Mouse (Mus musculus) cerebellum, adult (tissue): ENCODE results near the gene Stk39.

Experiments used
- ATAC-seq: cut with Nextera tagmentation; 2 replicates; pipeline ENCODE4 v1.9.2; 2017; ENCODE audit warnings: mild to moderate bottlenecking, moderate library complexity, mixed read lengths; ENCODE audit not compliant: insufficient number of reproducible peaks, low FRiP score, low TSS enrichment

The Stk39 gene

DNA sequence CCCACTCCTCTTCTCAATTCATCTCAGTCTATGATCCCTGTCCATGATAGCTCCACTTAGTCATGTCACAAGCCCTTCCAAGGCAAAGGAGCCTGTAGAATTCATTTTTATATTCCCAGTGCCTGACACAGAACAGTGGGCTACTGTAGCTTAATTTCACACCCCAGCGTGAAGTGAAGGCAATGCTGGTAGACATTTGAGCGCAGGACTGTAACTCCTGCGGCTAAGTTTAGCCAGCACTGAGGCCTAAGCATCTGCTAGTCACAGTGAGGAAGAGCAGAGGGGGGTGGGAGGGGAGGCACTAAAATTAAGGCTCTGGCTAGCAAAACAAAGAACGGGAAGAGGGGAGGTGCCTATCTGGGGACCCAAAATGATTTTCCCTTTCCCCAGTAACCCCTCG, 110.4 kb downstream of the Stk39 start:
- ATAC-seq: peak; percentile 72

DNA sequence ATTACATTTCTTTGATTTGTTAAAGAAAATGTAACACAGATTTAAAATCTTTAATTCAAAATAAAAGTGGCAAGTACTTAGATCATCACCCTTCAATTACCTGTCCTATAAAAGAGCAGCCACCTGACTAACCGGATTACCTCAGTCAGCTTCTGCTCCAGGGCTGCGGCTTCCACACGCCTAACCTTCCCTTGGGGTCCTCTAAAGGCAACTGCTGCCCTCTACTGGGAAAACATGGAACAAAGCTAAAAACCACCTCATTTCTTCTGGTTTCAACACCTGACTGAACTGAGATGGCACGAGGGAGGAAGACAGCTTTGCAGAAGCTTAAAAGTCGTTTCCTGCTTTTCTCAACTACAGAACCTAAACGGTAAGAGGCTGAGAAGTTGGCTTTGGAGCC, 121.4 kb downstream of the Stk39 start:
- ATAC-seq: peak; percentile 60; the same call in 1 of the 2 replicates

DNA sequence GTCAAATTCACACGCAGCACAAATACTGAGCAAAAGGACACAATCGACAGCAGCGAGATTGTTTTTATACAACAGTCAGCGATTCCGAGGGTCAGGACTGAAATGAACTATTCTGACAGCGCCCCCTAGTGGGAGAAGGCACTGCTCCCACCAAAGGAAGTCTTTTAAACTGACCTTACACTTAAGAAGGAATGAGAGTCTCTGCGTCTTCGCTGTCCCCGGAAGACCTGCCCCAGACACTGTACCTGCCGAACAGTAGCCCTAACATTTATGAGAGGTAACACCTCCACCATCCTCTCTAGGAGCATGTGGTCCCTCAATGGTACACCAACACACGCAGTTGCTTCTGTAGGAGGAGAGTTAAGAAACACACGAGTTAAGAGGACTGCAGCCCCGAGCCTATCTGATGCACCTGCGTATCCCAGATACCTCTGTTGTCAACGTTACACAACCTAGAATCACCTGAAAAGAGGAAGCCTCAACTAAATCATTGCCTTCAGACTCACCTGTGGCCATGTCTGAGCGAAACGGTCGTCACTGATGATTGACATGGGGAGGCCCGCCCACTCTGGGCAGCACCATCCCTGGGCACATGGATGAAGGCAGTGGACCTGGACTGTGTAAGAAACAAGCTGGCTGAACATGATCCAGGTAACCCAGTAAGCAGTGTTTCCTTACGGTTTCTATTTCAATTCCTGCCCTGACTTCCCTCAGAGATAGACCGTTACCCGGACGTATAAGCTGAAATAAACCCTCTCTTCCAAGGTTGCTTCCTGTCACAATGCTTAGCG, 122.3 kb downstream of the Stk39 start:
- ATAC-seq: peak; percentile 41

DNA sequence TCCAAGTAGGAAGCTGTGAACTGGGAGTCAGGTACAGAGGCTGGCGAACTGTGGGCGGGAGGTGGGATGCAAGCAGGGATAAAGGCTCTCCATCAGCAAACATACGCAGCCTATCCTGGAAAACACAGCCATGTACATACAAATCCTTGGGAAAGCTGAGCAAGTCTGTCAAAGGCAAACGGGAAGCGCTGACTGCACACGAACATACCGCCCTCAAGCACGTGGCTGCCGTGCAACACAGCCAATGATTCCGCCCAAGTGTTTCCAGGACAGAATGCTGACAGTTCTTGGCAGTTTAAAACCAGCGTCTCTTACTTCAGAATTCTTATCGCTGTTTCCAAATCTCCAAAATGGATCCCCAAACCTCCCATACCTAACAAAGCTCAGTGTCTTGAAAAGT, 123.1 kb downstream of the Stk39 start:
- no peak for ATAC-seq

DNA sequence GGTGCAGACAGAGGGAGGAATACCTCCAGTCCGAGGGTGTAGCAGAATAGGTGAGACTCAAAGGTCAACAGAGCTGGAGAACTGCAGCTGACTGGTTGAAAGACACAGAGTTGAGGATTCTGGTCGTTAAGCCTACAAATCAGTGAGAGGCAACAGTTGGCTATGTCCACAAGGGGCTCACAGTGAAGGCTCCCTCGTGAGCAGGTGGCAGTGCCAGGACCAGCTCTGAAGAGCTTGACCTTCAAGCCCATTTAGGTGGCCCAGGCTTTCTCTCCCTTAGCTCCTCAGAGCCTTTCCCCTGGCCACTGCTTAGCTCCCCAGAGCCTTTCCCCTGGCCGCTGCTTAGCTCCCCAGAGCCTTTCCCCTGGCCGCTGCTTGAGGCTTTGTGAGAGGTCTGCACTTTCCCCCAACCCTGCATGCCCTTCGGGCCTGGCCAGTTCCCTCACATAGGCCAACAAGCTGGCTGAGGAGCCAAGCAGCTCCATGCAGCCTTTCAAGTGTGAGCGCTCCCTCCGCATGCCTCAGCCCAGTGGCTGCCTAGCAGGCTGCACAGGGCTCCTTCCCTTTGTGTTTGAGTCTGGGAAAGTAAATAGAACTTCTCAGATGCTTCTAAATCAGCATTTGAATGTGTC, 125.3 kb downstream of the Stk39 start:
- ATAC-seq: 0 out of 2 replicates have a peak, but pooled peaks have one; percentile 18

DNA sequence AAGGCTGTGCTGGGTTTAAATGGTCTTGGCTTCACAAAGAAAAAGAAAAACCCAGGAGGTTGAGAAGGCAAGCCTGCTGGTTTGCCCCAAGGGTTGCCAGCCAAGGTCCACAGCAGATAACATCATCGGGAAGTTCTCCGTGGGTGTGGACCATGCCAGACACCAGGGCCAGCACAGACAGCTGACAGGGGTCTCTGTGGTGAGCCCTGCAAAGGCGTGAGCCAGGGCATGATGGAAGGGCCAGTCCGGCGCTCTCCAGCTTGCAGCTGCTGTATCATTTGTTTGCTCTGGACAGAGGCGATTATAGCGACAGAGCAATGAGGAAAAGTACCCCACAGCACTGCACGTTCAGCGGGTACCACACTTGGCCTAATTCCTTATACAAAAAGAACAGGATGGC, 126.8 kb downstream of the Stk39 start:
- no peak for ATAC-seq

DNA sequence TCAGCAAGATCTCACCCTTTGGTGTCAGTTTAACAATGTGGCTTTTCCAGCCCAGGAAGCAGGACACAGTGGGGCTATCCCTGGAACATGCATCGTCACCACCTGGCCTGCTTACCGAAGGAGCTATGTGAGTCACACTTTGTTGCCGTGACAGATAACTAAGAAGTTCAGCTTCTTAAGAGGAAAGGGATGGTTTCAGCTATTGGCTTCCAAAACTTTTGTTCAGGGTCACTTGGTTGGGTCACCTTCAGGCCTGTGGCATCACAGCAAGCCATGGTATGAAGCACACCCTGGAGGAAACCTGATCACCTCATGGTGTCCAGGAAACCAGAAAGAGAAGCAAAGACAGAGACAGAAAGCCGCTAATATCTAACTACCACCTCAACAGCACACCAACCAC, 128.3 kb downstream of the Stk39 start:
- ATAC-seq: no peak

DNA sequence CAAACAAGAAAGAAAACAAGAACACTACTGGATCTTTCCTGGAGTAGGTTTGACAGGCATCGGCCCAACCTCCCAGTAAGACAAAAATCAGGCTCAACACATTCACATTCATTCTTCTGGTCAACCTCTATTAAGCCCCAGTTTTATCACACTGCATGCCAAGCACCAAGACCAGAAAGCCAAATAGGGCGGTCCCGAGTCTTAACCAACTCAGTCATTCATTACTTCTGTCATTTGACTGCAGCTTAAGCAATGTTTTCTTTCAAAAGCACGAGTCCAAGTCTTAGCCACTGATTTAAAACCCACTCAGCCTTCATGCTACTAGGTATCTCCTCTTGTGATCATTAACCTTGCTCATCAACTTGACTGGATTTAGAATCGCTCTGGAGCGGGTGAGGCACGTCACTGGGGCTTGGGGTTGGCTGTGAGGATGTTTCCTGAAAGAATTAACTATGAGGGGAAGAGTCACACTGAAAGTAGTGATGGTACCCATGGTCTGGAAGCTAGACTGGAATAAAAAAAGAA, 129.9 kb downstream of the Stk39 start:
- ATAC-seq: no peak

DNA sequence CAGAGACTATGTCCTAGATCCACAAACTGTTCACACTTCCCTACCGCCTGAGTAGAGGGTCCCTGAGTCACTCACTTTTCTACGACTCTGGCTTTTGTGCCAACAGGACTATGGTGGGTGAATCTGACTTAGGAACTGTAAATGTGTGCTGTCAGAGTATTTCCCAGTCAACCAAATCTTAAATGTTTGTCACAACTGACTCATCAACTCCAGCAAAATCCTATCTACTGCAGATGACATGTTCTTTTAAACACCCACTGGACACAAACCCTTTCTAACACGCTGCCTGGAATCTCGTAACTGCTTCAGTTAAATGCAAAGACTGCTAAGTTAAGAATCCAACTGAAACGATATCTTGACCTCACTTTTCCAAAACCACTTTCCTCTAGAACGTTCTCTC, 135.2 kb downstream of the Stk39 start:
- no peak for ATAC-seq

DNA sequence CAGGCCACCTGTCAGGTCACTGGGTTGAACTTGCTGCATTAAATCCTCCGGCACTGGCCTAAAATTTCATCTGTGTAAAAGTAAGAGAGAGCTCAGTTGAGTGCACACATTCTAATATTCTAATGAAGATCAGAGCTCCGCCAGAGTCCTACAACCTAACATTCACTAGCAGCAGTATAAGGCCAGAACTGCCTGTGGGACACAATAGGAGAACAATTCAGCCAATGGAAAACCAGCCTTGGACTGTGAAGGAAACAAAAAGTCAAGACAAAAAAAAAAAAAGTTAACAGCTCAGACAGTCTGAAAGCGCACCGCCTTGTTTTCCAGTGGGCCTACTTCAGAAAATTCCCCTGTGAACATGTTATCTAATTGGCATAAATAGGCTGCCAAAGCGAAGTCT, 137.1 kb downstream of the Stk39 start:
- ATAC-seq: no peak

DNA sequence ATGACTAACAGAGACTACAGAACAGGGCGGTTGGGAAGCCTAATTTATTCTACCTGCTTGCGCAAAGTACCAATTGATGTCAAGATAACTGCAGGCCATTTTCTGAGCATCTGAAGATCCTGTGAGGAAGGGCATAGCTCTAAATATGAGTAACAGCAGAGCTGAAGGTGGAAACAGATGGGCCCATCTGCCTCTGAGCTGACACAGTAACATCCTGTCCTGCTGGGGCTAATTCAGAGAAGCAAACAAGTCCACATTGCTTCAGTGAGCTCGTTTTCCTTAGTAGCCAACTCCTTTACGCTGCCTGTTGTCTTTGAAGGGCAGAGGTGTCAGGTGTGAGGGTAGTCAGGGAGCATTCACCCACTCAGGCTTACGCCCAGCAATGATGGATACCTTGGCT, 146.8 kb downstream of the Stk39 start:
- peak; percentile 83 for ATAC-seq

DNA sequence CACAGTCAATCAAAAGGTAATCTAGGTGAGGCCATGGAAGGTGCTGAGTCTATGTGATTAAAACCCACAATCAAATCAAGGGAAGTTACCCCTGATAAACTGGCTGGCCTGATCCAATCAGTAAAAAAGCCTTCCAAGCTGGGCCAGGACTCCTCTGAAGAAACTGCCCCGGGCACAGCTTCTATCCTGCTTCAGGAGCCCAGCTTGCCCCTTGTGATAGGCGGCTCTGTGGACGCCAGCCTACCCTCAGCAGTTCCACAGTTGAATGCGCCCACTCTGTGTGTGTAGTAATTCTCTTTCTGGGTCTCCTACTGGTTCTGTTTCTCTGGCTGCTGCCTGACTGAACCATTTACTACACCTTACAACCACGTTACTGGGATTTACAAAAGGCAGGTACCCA, 150.8 kb downstream of the Stk39 start:
- ATAC-seq: no peak

DNA sequence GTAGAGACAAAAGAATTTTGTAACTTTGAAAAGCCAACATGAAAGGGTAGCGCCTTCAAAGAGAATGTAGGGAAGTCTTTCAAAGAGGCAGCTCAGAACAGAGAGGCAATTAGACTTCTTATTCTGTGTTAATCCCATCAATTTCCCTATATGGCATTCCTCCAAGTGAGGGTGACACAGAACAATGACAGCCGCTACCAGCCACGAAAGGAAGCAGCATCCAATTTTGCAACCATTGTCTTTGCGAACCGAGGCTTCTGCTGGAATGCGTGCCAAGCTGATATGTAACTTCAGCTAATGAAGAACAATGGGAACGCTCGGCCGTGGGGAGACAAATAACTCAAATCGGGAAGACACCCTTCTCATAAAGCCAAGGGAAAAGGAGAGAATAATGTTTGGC, 151.4 kb downstream of the Stk39 start:
- no peak for ATAC-seq

DNA sequence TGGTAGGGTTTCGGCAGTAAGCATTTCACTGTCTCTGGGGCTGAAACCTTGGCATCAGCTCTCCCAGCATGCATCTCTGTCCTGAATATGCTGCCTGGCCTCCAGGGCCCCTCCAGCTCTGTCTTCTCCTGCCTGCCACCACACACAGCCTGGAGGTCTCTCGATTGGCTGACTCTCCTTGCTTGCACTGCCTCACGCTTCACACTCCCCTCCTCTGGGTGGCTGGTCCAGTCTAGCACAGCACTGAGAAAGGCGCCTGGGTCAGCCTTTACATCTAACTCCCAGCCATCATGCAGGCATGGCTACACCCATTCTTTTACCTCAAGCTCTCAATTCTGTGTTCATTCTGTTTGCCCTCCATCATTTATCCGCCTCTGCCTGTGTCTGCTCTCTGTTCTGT, 153.6 kb downstream of the Stk39 start:
- peak; percentile 42; the same call in 1 of the 2 replicates for ATAC-seq

DNA sequence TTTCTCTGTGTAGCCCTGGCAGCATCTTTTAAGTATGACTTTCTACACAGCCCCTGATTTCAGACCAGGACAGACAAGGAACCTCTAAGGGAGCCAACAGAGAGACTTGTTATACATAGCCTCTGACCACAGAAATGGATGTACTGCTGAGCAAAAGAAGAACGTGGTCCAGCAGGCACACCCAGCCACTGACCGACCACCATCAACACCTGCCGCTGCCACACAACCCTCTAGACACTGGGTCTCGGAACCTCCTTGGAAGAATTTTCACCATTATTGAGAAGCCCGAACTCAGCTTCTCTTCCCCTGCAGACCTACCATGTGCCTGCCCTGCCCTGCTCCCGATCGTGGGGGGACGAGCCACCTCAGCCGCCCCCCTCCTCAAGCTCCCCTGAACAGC, 154.2 kb downstream of the Stk39 start:
- no peak for ATAC-seq

DNA sequence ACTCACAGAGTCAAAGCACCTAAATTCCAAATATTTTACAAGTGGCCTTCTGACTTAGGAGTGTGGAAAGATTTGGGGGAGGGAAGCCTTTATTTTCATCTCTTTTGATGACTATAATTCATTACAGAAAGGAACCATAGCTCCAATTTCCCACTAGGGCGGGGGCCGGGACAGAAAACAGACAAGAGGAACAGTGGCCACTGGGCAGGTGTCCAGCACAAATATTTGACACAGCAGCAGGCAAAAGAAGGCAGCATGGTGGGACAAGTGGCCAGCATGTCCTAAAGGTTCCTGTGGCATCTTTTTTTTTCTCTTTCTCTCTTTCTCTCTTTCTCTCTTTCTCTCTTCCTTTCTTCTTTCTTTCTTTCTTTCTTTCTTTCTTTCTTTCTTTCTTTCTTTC, 154.6 kb downstream of the Stk39 start:
- ATAC-seq: no peak

DNA sequence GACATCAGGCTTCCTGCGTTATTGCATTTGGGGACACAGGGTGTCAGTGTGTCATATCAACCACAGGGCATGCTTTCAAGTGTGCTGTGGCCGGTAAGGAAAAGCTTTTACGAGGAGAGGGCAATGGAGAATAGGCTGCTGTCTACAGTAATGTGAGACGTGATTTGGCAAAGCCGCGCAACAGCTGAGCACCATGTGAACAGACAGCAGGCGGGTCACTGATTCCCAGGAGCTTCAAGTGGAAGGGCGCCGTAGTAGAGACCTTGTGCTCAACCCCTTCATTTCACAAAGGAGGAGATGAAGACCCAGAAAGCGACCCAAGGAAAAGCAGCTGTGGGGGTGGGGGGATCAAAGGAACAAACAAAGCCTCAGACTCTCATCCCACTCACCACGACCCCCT, 156.8 kb downstream of the Stk39 start:
- ATAC-seq: no peak

DNA sequence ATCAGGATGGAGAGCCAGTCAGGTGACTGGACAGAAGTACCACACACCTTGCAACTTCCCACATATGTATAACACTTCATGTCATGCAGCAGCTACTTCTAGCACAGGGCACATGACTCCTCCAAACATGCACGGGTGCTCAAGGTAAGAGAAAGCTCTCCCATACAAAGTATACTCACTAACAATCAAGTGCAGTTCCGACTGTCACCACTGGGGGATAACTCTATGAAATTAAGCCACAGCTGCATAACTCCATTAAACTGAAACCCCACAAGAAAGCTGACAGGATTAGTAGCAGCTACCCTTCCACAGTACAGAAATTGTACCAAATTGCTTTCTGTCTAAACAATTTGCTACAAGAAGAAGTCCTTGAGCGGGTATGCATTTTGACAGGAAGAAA, 161.9 kb downstream of the Stk39 start:
- ATAC-seq: no peak

DNA sequence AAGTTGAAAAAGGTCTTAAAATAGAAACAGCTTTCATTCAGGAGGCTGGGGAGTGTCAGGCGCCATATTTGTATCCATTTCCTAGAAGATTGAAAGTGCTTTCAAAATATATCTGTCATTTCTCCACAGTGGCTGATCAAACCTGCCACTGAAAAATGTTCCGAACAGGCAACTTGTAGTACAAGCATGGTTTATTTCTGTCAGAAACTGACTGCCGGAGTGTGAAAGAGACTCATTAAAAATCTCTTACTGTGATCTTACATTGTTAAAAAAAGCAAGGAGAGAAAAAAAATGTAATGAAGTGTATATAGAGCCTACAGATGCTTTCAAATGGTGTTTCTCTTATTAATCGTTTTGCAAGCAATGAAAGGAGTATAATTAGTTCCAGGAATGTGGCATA, 165.5 kb downstream of the Stk39 start:
- ATAC-seq: no peak

DNA sequence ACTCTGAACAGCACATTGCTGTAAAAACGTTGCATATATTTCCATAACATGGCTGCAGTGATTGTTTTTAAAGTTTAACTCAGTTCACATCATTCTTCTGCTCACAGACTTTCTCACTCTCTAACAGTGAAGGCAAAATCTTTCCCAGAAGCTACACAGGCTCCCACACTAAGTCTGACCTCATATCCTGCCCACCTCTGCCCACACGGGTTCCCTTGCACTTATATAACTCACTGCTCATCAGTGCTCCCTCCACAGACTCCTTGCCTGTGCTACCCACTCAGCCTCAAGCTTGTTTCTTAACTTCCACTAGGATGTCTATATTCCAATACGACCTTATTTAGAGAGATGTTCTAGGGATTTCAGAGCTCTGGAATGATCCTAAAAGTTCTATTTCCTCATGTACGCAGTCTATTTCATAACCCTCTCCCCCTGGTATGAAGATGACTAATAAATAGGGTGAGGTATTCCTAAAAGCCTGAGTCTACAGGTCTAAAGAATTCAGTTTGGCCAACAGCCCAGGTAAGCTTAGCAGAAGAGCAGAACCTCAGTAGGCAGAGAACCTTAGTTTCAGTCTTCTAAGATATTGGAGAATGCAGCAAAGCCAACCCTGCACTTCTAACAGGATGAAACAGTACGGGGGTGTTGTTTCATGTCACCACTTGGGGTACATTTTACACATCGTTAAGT, 167.2 kb downstream of the Stk39 start:
- no peak for ATAC-seq

DNA sequence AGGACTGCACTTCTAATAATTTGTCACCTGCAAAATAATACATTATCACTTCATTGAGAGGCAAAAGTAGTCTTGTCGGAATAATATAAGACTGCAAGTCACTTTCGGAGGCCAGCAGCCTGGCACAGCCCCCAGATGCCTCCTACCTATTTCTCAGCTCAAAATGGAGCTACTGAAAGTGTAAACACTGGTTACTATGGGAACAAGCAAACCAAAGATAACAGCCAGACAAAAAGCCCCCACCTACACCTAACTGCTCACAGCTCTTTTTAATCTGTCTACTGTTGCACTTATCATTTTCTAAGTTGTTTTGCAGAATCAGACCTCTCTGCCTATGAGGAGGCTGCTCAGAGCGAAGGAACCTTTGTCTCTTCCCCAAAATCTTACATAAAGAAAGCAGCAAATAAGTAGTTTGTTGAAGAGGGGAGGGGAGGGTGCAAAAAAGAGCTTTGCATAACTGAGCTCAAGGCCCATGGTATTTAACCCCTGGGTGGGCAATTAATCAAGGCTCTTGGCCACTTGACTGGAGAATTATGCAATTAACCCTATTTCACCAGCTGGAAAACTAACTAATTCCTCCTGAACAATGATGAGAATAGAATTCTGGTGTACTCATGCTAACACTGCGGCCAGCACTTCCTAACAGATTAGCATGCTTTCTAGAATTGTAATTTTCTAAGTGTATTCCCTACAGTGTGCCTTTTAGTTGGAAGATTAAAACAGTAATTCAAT, 170.1 kb downstream of the Stk39 start:
- no peak for ATAC-seq
